Mouse (Mus musculus) liver, embryonic 13.5 days (tissue): ENCODE results near the gene Zcchc10. TPM values are rescaled to one million over a fixed set of nuclear protein-coding genes. Genes with fewer than 3 reads are reported as not detected.
"Not testable (repeated sequence)": the region's sequence is repeated elsewhere in the genome, so short reads cannot be mapped to it uniquely, and the experiment has no call there.

ENCODE experiments used
- ATAC-seq: fragments of 200-750 bp; cut with Nextera tagmentation; 2 replicates; pipeline ENCODE4 v1.8.0; 2017; ENCODE audit warnings: low read depth, mild to moderate bottlenecking, moderate number of reproducible peaks, moderate library complexity
- DNase-seq: peaks from one replicate; pipeline ENCODE4 v3.0.0; 2022
- H3K27ac ChIP-seq: fragments of 300-500 bp; sonication (generic); 2 replicates; pipeline ENCODE4 v1.5.1; 2015; ENCODE audit warnings: moderate library complexity, mild to moderate bottlenecking, inconsistent platforms
- H3K27me3 ChIP-seq: fragments of 300-500 bp; sonication (generic); 2 replicates; pipeline ENCODE4 v1.6.1; 2015; ENCODE audit warnings: mild to moderate bottlenecking, inconsistent platforms
- H3K36me3 ChIP-seq: fragments of 300-500 bp; sonication (generic); 2 replicates; pipeline ENCODE4 v1.6.1; 2015; ENCODE audit warnings: mild to moderate bottlenecking, inconsistent platforms
- H3K4me1 ChIP-seq: fragments of 300-500 bp; sonication (generic); replicated peaks from 2 replicates; pipeline ENCODE4 v1.6.1; 2015; ENCODE audit warnings: inconsistent platforms
- H3K4me2 ChIP-seq: fragments of 300-500 bp; sonication (generic); 2 replicates; pipeline ENCODE4 v1.6.1; 2015; ENCODE audit warnings: inconsistent platforms, mild to moderate bottlenecking, moderate library complexity
- H3K4me3 ChIP-seq: fragments of 300-500 bp; sonication (generic); replicated peaks from 2 replicates; pipeline ENCODE4 v1.5.1; 2015; ENCODE audit warnings: mild to moderate bottlenecking, inconsistent platforms
- H3K9ac ChIP-seq: fragments of 300-500 bp; sonication (generic); 2 replicates; pipeline ENCODE4 v1.6.1; 2015; ENCODE audit warnings: mild to moderate bottlenecking, inconsistent platforms
- H3K9me3 ChIP-seq: fragments of 300-500 bp; sonication (generic); replicated peaks from 2 replicates; pipeline ENCODE4 v1.6.1; 2016; ENCODE audit warnings: inconsistent platforms
- WGBS: fragments of 180-500 bp; shearing (Covaris S2); methylation state at CpG from one replicate; pipeline ENCODE4 v1.1.7; 2015; ENCODE audit not compliant: insufficient replicate concordance; 5-methylcytosine and 5-hydroxymethylcytosine counted together
- polyA plus RNA-seq: library from polyadenylated mRNA; unstranded; fragments of >200 nt; fragmentation: Nextera tagmentation; extraction: Ambion mirVana; gene quantifications from 2 replicates; pipeline ENCODE4 v1.2.1, GENCODE M21; 2015

The Zcchc10 gene
- polyA plus RNA-seq, 1 experiment from 2014 or later: 15.1 TPM

- H3K4me3 ChIP-seq: peak within 1 kb of the TSS; percentile 93
- ATAC-seq (peak; percentile 95), DNase-seq (peak; percentile 96)
- H3K9ac ChIP-seq: peak within 1 kb of the TSS; percentile 98
- peaks cover 20% of the 10 kb centered on the region for H3K36me3 ChIP-seq
- under 1% methylated on average over 58 of the region's 58 CpGs for WGBS
- H3K4me2 ChIP-seq: peak within 1 kb of the TSS; percentile 88
- no peaks in the 10 kb centered on the region for H3K27me3 ChIP-seq
- peak within 1 kb of the TSS; percentile 99 for H3K27ac ChIP-seq
- peaks cover 45% of the 10 kb centered on the region for H3K4me1 ChIP-seq
- no peaks in the 10 kb centered on the region for H3K9me3 ChIP-seq
Measured at GRCm38 (mm10) chr11:53300330-53301166, 23.9 kb upstream of the Zcchc10 start, which contains the start of gene Hspa4. Gene Hspa4, minus strand, starts transcription at chr11:53300457.

GRCm38 (mm10) chr11:53301167-53301515, 23.3 kb upstream of the Zcchc10 start:
- H3K27ac ChIP-seq: peak overlapping the region; percentile 99
- H3K36me3 ChIP-seq: peaks cover 20% of the 10 kb centered on the region
- ATAC-seq (no peak), DNase-seq (no peak)
- H3K4me1 ChIP-seq: peaks cover 44% of the 10 kb centered on the region
- peak overlapping the region; percentile 93 for H3K4me3 ChIP-seq
- peak overlapping the region; percentile 98 for H3K9ac ChIP-seq
- peak overlapping the region; percentile 88 for H3K4me2 ChIP-seq
- no peaks in the 10 kb centered on the region for H3K27me3 ChIP-seq
- WGBS: 49% methylated on average over 9 of the region's 9 CpGs
- H3K9me3 ChIP-seq: no peaks in the 10 kb centered on the region

- WGBS: 74% methylated on average over 14 of the region's 14 CpGs
- Histone ChIP-seq H3K4me2 (no peak overlapping the region), H3K27me3 (no peaks in the 10 kb centered on the region), H3K36me3 (no peaks in the 10 kb centered on the region), H3K27ac (no peak overlapping the region), H3K9me3 (no peaks in the 10 kb centered on the region), H3K4me3 (no peak overlapping the region), H3K4me1 (peaks cover 27% of the 10 kb centered on the region), H3K9ac (no peak overlapping the region)
- no peak for DNase-seq
- ATAC-seq: no peak
Measured at GRCm38 (mm10) chr11:53304044-53304840, 20.2 kb upstream of the Zcchc10 start.

- H3K9me3 ChIP-seq: no peaks in the 10 kb centered on the region
- ATAC-seq (no peak), DNase-seq (no peak)
- H3K4me1 ChIP-seq: peaks cover 14% of the 10 kb centered on the region; the same call in 1 of the 2 replicates
- no peaks in the 10 kb centered on the region for H3K36me3 ChIP-seq
- H3K9ac ChIP-seq: no peak overlapping the region
- H3K4me2 ChIP-seq: no peak overlapping the region
- H3K27me3 ChIP-seq: no peaks in the 10 kb centered on the region
- H3K27ac ChIP-seq: no peak overlapping the region
- WGBS: 45% methylated on average over 2 of the region's 2 CpGs
- H3K4me3 ChIP-seq: no peak overlapping the region
Measured at GRCm38 (mm10) chr11:53306965-53307364, 17.5 kb upstream of the Zcchc10 start.

- no peaks in the 10 kb centered on the region for H3K36me3 ChIP-seq
Measured at GRCm38 (mm10) chr11:53307558-53308065, 16.9 kb upstream of the Zcchc10 start.

GRCm38 (mm10) chr11:53308251-53308864, 16.1 kb upstream of the Zcchc10 start:
- H3K4me1 ChIP-seq: peaks cover 14% of the 10 kb centered on the region; the same call in 1 of the 2 replicates
- no peaks in the 10 kb centered on the region for H3K36me3 ChIP-seq
- no peak overlapping the region for H3K9ac ChIP-seq
- H3K4me3 ChIP-seq: no peak overlapping the region
- no peak overlapping the region for H3K27ac ChIP-seq
- ATAC-seq (no peak), DNase-seq (no peak)
- no peaks in the 10 kb centered on the region for H3K9me3 ChIP-seq
- H3K27me3 ChIP-seq: 0 out of 2 replicates have a peak, but pooled peaks cover 3% of the 10 kb centered on the region
- no peak overlapping the region for H3K4me2 ChIP-seq

More at GRCm38 (mm10) chr11:53307558-53308065, 16.9 kb upstream of the Zcchc10 start:
- Histone ChIP-seq H3K4me3 (no peak overlapping the region), H3K27ac (no peak overlapping the region), H3K27me3 (0 out of 2 replicates have a peak, but pooled peaks cover 3% of the 10 kb centered on the region), H3K9ac (no peak overlapping the region), H3K4me2 (no peak overlapping the region), H3K9me3 (no peaks in the 10 kb centered on the region), H3K4me1 (peaks cover 14% of the 10 kb centered on the region; the same call in 1 of the 2 replicates)
- WGBS: 36% methylated on average over 10 of the region's 10 CpGs
- no peak for DNase-seq
- no peak for ATAC-seq

GRCm38 (mm10) chr11:53308884-53309310, 15.6 kb upstream of the Zcchc10 start:
- no peak overlapping the region for H3K4me2 ChIP-seq
- H3K4me1 ChIP-seq: peaks cover 14% of the 10 kb centered on the region; the same call in 1 of the 2 replicates
- H3K4me3 ChIP-seq: no peak overlapping the region
- 64% methylated on average over 2 of the region's 2 CpGs for WGBS
- no peaks in the 10 kb centered on the region for H3K36me3 ChIP-seq
- no peak overlapping the region for H3K27ac ChIP-seq
- no peaks in the 10 kb centered on the region for H3K9me3 ChIP-seq
- H3K9ac ChIP-seq: no peak overlapping the region
- DNase-seq (no peak), ATAC-seq (no peak)
- 0 out of 2 replicates have a peak, but pooled peaks cover 3% of the 10 kb centered on the region for H3K27me3 ChIP-seq

- no peak for ATAC-seq
- H3K4me2 ChIP-seq: no peak overlapping the region
Measured at GRCm38 (mm10) chr11:53311385-53311784, 13.1 kb upstream of the Zcchc10 start.

GRCm38 (mm10) chr11:53312823-53313222, 11.7 kb upstream of the Zcchc10 start:
- not testable (repeated sequence) for H3K9ac ChIP-seq, H3K9me3 ChIP-seq, H3K4me3 ChIP-seq, H3K36me3 ChIP-seq, H3K27me3 ChIP-seq, ATAC-seq, H3K27ac ChIP-seq, H3K4me2 ChIP-seq, DNase-seq
- WGBS: 22% methylated on average over 1 of the region's 1 CpGs
- peaks cover 16% of the 10 kb centered on the region for H3K4me1 ChIP-seq

More at GRCm38 (mm10) chr11:53311385-53311784, 13.1 kb upstream of the Zcchc10 start:
- H3K36me3 ChIP-seq: no peaks in the 10 kb centered on the region
- 48% methylated on average over 1 of the region's 1 CpGs for WGBS
- H3K27me3 ChIP-seq: 0 out of 2 replicates have a peak, but pooled peaks cover 3% of the 10 kb centered on the region
- no peak for DNase-seq
- H3K9me3 ChIP-seq: no peaks in the 10 kb centered on the region
- H3K9ac ChIP-seq: no peak overlapping the region
- H3K4me1 ChIP-seq: peaks cover 17% of the 10 kb centered on the region
- no peak overlapping the region for H3K4me3 ChIP-seq
- no peak overlapping the region for H3K27ac ChIP-seq

- no peak for DNase-seq
- Histone ChIP-seq H3K4me3 (no peak overlapping the region), H3K27me3 (0 out of 2 replicates have a peak, but pooled peaks cover 3% of the 10 kb centered on the region), H3K4me2 (no peak overlapping the region), H3K27ac (no peak overlapping the region), H3K36me3 (no peaks in the 10 kb centered on the region), H3K4me1 (peaks cover 3% of the 10 kb centered on the region; the same call in 1 of the 2 replicates), H3K9ac (no peak overlapping the region), H3K9me3 (no peaks in the 10 kb centered on the region)
- no peak for ATAC-seq
- WGBS: 14% methylated on average over 1 of the region's 1 CpGs
Measured at GRCm38 (mm10) chr11:53314770-53315173, 9.7 kb upstream of the Zcchc10 start.
